Mouse (Mus musculus) gastrocnemius, adult 2 months (tissue): ENCODE results near the gene Gm44973. TPM values are rescaled to one million over a fixed set of nuclear protein-coding genes. Genes with fewer than 3 reads are reported as not detected.
A peak's percentile ranks its signal among the peaks of the same experiment; 100 is the strongest.

ENCODE experiments used
- DNase-seq: peaks from one replicate; pipeline ENCODE4 v3.0.0; 2022
- H3K27ac ChIP-seq: fragments of 200-600 bp; 2 replicates; pipeline ENCODE4 v1.8.1; 2022; ENCODE audit warnings: mild to moderate bottlenecking
- H3K4me3 ChIP-seq: fragments of 200-600 bp; 2 replicates; pipeline ENCODE4 v1.8.1; 2022; ENCODE audit warnings: mild to moderate bottlenecking, moderate library complexity
- CTCF ChIP-seq: fragments of 200-600 bp; IDR thresholded peaks from 2 replicates; pipeline ENCODE4 v1.8.1; 2022; ENCODE audit warnings: antibody characterized with exemption, mild to moderate bottlenecking, moderate library complexity
- intact Hi-C: fragments of 180-260 bp; cut with DNase I; formaldehyde crosslinking; loops from one replicate; pipeline ENCODE4 v1.15.1; 2025
- total RNA-seq, 2 experiments: library from RNA; stranded (reverse); gene quantifications; 2 replicates each; pipeline ENCODE4 v1.2.3; 2021

Gene Gm44973
- total RNA-seq, 2 experiments from 2014 or later: not detected

DNA sequence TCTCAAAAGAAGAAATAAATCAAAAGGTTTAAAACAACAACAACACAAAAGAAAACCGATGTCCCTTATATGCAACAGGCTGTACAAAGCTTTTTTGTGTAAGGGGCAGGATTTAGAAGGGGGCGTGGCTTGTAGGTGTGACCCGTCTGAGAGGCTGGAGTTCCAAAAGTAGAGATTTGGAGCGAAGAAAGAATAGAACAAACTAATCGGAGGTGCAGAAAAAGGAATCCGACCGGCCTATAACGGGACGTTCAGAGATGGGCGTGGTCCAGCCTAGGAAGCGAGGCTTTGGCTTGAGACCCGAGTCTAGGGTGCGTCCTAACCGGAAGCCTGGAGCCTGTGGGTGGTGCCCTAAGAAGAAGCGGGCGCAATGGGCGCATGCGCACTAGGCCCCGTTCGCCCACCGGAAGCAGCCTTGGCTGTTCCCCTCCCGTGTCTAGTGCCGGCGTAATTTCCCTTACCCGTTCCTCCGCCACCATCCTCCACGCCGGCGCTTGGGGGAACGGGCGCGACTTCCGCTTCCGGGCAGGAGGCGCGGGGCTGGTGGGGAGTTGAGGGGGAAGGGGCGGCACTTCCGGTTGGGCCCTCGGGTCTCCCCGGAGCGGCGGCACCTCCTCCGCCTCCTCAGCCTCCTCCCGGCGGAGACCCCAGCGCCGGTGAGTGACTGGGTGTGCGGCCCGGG is 4.8 kb downstream of the Gm44973 start, which contains the start of the genes Zfp865 and Ccdc106:
Gene Zfp865, plus strand, starts transcription at position 377 of the 682 bp plus-strand sequence.
Gene Ccdc106, plus strand, starts transcription at position 554 of the 682 bp plus-strand sequence.
- peak within 1 kb of the TSS; percentile 97 for H3K4me3 ChIP-seq
- intact Hi-C loops: no loop called here
- DNase-seq: peak; percentile 100
- TF ChIP-seq CTCF: no peak
- H3K27ac ChIP-seq: peak within 1 kb of the TSS; percentile 98

DNA sequence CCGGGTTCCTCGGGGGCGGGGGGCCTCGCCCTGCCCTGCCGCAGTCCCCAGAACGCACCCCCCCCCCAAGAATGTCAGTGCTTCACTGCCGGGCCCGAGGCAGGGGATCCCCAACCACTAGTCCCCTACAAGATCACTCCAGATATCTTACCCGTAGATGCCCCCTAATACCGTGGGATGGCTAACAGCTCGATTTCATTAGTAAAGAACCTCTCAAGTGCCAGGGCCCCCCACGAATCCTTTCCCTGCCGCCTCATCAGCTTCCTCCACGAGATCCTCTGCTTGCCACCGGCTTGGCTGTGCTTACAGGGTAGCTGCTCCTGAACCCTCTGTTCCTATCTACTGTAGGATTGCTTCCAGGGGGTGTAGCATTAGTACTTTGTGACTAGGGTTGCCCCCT is 5.4 kb downstream of the Gm44973 start:
- no peak for DNase-seq
- intact Hi-C loops: no loop called here

GRCm38 (mm10) chr7:5021197-5021596 is 5.9 kb downstream of the Gm44973 start:
- Histone ChIP-seq H3K4me3 (peak overlapping the region; percentile 97), H3K27ac (peak overlapping the region; percentile 98)
- DNase-seq: no peak
- intact Hi-C loops: no loop called here
- TF ChIP-seq CTCF: no peak

More for the DNA sequence above, 5.4 kb downstream of the Gm44973 start:
- Histone ChIP-seq H3K4me3 (peak overlapping the region; percentile 97), H3K27ac (peak overlapping the region; percentile 98)
- no peak for TF ChIP-seq CTCF

DNA sequence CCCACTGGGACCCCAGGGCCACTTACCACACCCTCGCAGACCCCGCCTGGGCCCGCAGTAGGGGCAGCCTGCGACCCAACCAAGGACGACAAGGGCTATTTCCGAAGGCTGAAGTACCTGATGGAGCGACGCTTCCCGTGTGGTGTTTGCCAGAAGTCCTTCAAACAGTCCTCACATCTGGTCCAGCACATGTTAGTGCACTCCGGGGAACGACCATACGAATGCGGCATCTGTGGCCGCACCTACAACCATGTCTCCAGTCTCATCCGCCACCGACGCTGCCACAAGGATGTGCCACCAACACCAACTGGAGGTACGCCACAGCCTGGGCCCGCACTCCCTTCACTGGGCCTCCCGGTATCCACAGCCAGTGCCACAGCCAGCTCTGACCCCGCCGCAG is 14.2 kb downstream of the Gm44973 start:
- DNase-seq: no peak
- Histone ChIP-seq H3K27ac (no peak overlapping the region), H3K4me3 (no peak overlapping the region)
- TF ChIP-seq CTCF: no peak
- intact Hi-C loops: no loop called here

GRCm38 (mm10) chr7:5029946-5030345 is 14.7 kb downstream of the Gm44973 start:
- intact Hi-C loops: no loop called here
- Histone ChIP-seq H3K27ac (no peak overlapping the region), H3K4me3 (no peak overlapping the region)
- no peak for TF ChIP-seq CTCF
- no peak for DNase-seq

DNA sequence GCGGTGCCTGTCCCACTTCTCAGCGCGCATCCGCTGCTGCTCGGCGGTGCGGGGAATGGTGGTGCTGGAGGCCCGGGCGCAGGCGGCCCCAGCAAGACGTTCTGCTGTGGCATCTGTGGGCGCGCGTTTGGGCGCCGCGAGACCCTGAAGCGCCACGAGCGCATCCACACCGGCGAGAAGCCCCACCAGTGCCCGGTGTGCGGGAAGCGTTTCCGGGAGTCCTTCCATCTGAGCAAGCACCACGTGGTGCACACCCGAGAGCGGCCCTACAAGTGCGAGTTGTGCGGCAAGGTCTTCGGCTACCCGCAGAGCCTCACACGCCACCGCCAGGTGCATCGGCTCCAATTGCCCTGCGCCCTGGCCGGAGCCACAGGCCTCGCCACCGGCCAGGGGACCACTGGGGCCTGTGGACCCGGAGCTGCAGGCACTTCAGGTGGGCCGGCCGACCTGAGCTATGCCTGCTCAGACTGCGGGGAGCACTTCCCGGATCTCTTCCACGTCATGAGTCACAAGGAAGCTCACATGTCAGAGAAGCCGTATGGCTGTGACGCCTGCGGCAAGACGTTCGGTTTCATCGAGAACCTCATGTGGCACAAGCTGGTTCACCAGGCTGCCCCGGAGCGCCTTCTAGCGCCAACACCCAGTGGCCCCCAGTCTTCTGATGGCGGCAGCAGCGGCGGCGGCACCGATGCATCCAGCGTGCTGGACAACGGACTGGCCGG is 15.4 kb downstream of the Gm44973 start:
- no peak for DNase-seq
- TF ChIP-seq CTCF: no peak
- Histone ChIP-seq H3K4me3 (no peak overlapping the region), H3K27ac (no peak overlapping the region)
- intact Hi-C loops: no loop called here

- Histone ChIP-seq H3K27ac (no peak overlapping the region), H3K4me3 (no peak overlapping the region)
- intact Hi-C loops: no loop called here
- no peak for DNase-seq
- no peak for TF ChIP-seq CTCF
Measured at GRCm38 (mm10) chr7:5031496-5031895, 16.2 kb downstream of the Gm44973 start.

GRCm38 (mm10) chr7:5033818-5034217 is 18.5 kb downstream of the Gm44973 start, which contains the start of gene 4632433K11Rik:
Gene 4632433K11Rik (plus strand): TSS chr7:5034118.
- Histone ChIP-seq H3K4me3 (no peak within 1 kb of the TSS), H3K27ac (no peak within 1 kb of the TSS)
- no peak for TF ChIP-seq CTCF
- intact Hi-C loops: no loop called here
- no peak for DNase-seq

DNA sequence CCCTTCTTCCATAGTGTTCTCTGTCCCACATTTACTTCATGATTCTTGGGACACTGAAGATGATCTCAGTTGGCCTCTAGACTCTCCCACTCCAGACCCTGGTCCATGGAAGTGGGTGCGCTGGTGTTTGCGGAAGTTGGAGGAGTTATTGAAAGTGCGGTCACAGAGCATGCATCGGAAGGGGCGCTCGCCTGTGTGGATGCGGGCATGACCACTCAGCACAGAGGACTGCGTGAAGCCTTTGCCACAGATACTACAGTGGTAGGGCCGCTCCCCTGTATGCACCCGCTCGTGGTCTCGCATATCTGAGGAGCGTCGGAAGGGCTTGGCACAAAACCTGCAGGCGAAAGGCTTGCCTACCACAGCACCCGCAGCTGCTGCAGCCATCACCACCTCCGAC is 20.3 kb downstream of the Gm44973 start:
- Histone ChIP-seq H3K4me3 (no peak overlapping the region), H3K27ac (no peak overlapping the region)
- no peak for DNase-seq
- TF ChIP-seq CTCF: no peak
- intact Hi-C loops: loop anchor here (2.0 kb wide), 1 partner anchor 13 kb away; no protein-coding TSS in a partner anchor

DNA sequence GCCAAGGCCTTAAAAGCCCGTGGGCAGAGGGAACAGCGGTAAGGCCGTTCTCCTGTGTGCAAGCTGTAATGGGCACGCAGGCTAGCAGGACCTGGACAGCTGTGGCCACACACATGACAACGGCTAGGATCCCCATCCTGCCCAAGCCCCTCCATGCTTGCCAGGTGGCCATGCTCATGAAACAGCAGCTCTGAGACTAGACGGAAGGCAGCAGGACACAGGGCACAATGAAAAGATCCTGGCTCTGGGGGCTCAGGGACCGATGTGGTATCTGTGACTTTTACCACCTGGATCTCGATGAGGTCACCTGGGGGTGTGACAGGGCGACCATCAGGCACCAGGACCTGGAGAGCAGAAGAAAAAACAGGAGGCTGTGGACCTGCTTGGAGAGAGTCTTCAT is 20.8 kb downstream of the Gm44973 start:
- H3K27ac ChIP-seq: no peak overlapping the region
- no peak overlapping the region for H3K4me3 ChIP-seq
- no peak for DNase-seq
- intact Hi-C loops: loop anchor here (2.0 kb wide), 1 partner anchor 13 kb away; no protein-coding TSS in a partner anchor
- TF ChIP-seq CTCF: no peak

GRCm38 (mm10) chr7:5037026-5037425 is 21.7 kb downstream of the Gm44973 start:
- TF ChIP-seq CTCF: no peak
- Histone ChIP-seq H3K4me3 (no peak overlapping the region), H3K27ac (no peak overlapping the region)
- intact Hi-C loops: loop anchor here (2.0 kb wide), 1 partner anchor 14 kb away; no protein-coding TSS in a partner anchor
- no peak for DNase-seq

DNA sequence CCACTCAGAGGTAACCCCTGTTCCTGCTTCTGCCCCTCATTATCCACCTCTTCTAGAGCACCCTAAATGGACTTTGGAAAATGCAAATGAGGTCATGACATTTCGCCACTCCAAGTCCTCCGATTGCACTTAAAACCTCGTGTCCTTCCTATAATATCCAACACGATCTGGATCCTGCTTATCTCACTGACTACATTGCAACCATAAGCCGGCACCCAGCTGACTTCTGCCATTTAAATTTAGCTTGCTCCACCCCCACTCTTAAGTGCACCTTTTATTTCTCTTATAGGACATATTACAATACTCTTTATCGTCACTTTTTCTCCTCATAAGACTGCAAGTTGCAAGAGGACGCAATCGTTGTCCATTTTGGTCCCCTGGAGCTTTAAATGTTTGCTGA is 22.2 kb downstream of the Gm44973 start:
- Histone ChIP-seq H3K4me3 (peak overlapping the region; percentile 89), H3K27ac (peak overlapping the region; percentile 99)
- TF ChIP-seq CTCF: no peak
- no peak for DNase-seq
- intact Hi-C loops: loop anchor here (2.0 kb wide), 1 partner anchor 15 kb away; no protein-coding TSS in a partner anchor

- no peak for TF ChIP-seq CTCF
- intact Hi-C loops: no loop called here
- Histone ChIP-seq H3K27ac (peak within 1 kb of the TSS; percentile 99), H3K4me3 (peak within 1 kb of the TSS; percentile 89)
- peak; percentile 96 for DNase-seq
Measured at GRCm38 (mm10) chr7:5038109-5038732, 22.9 kb downstream of the Gm44973 start, which contains the start of gene Zfp784. Gene Zfp784 (minus strand): TSS chr7:5038446.
